Mouse (Mus musculus) brain, embryonic 14.5 days (tissue): ENCODE results near the gene Card11. TPM values are rescaled to one million over a fixed set of nuclear protein-coding genes. Genes with fewer than 3 reads are reported as not detected.
A peak's percentile ranks its signal among the peaks of the same experiment; 100 is the strongest.

Experiments
- DNase-seq: peaks from one replicate; pipeline ENCODE4 v3.0.0-alpha.2; 2011; ENCODE audit warnings: low read depth
- CTCF ChIP-seq: fragments of 200-500 bp; IDR thresholded peaks from 2 replicates; pipeline ENCODE4 v1.5.1; 2012; ENCODE audit warnings: inconsistent platforms, mild to moderate bottlenecking, moderate library complexity, borderline replicate concordance; ENCODE audit not compliant: insufficient read depth, insufficient read length; ENCODE audit errors: extremely low read depth
- POLR2A ChIP-seq: fragments of 200-500 bp; IDR thresholded peaks from 2 replicates; pipeline ENCODE4 v1.6.1; 2012; ENCODE audit warnings: mild to moderate bottlenecking, inconsistent platforms, borderline replicate concordance; ENCODE audit not compliant: poor library complexity, insufficient read depth, insufficient read length, severe bottlenecking; ENCODE audit errors: extremely low read depth
- polyA plus RNA-seq: library from polyadenylated mRNA; depleted of rRNA; stranded (reverse); fragments of >200 nt; gene quantifications from 2 replicates; pipeline ENCODE4 v1.2.3, GENCODE M21; 2012

The Card11 gene
- polyA plus RNA-seq, 1 experiment, result 0.16 TPM

GRCm38 (mm10) chr5:140890050-140890449 is 110.3 kb downstream of the Card11 start:
- peak; percentile 24 for DNase-seq
- TF ChIP-seq CTCF (no peak), POLR2A (no peak)

- DNase-seq, result no peak
- TF ChIP-seq CTCF, result peak; percentile 39; the same call in 1 of the 2 replicates
- no peak for TF ChIP-seq POLR2A
These were observed 110.8 kb downstream of the Card11 start for GRCm38 (mm10) chr5:140889539-140889938.

- TF ChIP-seq POLR2A, result no peak
- no peak for TF ChIP-seq CTCF
- peak; percentile 31 for DNase-seq
These were observed 112.5 kb downstream of the Card11 start for GRCm38 (mm10) chr5:140887871-140888270.

GRCm38 (mm10) chr5:140884966-140885365 is 115.4 kb downstream of the Card11 start:
- TF ChIP-seq CTCF, result no peak
- TF ChIP-seq POLR2A, result no peak
- peak; percentile 42 for DNase-seq

GRCm38 (mm10) chr5:140882391-140882790 is 118.0 kb downstream of the Card11 start:
- no peak for DNase-seq
- TF ChIP-seq POLR2A (no peak), CTCF (no peak)

- TF ChIP-seq POLR2A, result no peak
These were observed 120.2 kb downstream of the Card11 start for GRCm38 (mm10) chr5:140880151-140880550.

GRCm38 (mm10) chr5:140878644-140879043 is 121.7 kb downstream of the Card11 start:
- no peak for DNase-seq
- TF ChIP-seq CTCF (peak; percentile 41; the same call in 1 of the 2 replicates), POLR2A (no peak)

More at GRCm38 (mm10) chr5:140880151-140880550, 120.2 kb downstream of the Card11 start:
- no peak for DNase-seq

GRCm38 (mm10) chr5:140873736-140874307 is 126.6 kb downstream of the Card11 start:
- no peak for DNase-seq
- TF ChIP-seq CTCF (no peak), POLR2A (no peak)

- DNase-seq, result no peak
- no peak for TF ChIP-seq POLR2A
- TF ChIP-seq CTCF, result no peak
These were observed 127.3 kb downstream of the Card11 start for GRCm38 (mm10) chr5:140873039-140873551.

- TF ChIP-seq POLR2A (no peak), CTCF (no peak)
- DNase-seq, result no peak
These were observed 127.8 kb downstream of the Card11 start for GRCm38 (mm10) chr5:140872532-140873038.

GRCm38 (mm10) chr5:140871241-140871640 is 129.1 kb downstream of the Card11 start:
- TF ChIP-seq POLR2A (no peak), CTCF (no peak)
- no peak for DNase-seq

GRCm38 (mm10) chr5:140869034-140869433 is 131.3 kb downstream of the Card11 start:
- peak; percentile 75 for DNase-seq
- TF ChIP-seq POLR2A, result no peak
- peak; percentile 74 for TF ChIP-seq CTCF
